Mouse (Mus musculus) forebrain, postnatal 0 days (tissue): ENCODE data around the gene Vgll4. TPM values are rescaled to one million over a fixed set of nuclear protein-coding genes. Genes with fewer than 3 reads are reported as not detected.

ENCODE experiments used
- ATAC-seq: fragments of 200-750 bp; cut with Nextera tagmentation; 2 replicates; pipeline ENCODE4 v1.8.0; 2017; ENCODE audit warnings: mild to moderate bottlenecking, moderate library complexity
- DNase-seq: peaks from one replicate; pipeline ENCODE4 v3.0.0-alpha.2; 2015
- H3K27ac ChIP-seq: fragments of 300-500 bp; sonication (generic); 2 replicates; pipeline ENCODE4 v1.5.1; 2014; ENCODE audit warnings: low read depth, mild to moderate bottlenecking, antibody characterized with exemption, low read length, moderate library complexity, mixed read lengths
- H3K27me3 ChIP-seq: fragments of 300-500 bp; sonication (generic); 2 replicates; pipeline ENCODE4 v1.6.1; 2014; ENCODE audit warnings: mild to moderate bottlenecking, low read length, mixed read lengths; ENCODE audit not compliant: insufficient read depth
- H3K36me3 ChIP-seq: fragments of 300-500 bp; sonication (generic); 2 replicates; pipeline ENCODE4 v1.6.1; 2014; ENCODE audit warnings: mild to moderate bottlenecking, moderate library complexity; ENCODE audit not compliant: insufficient read depth
- H3K4me1 ChIP-seq: fragments of 300-500 bp; sonication (generic); 2 replicates; pipeline ENCODE4 v1.6.1; 2014; ENCODE audit warnings: antibody characterized with exemption; ENCODE audit not compliant: insufficient read depth
- H3K4me2 ChIP-seq: fragments of 300-500 bp; sonication (generic); 2 replicates; pipeline ENCODE4 v1.6.1; 2014; ENCODE audit warnings: low read depth, mild to moderate bottlenecking, moderate library complexity
- H3K4me3 ChIP-seq: fragments of 300-500 bp; sonication (generic); 2 replicates; pipeline ENCODE4 v1.5.1; 2014; ENCODE audit warnings: low read depth, low read length, mixed read lengths
- H3K9ac ChIP-seq: fragments of 300-500 bp; sonication (generic); 2 replicates; pipeline ENCODE4 v1.6.1; 2014; ENCODE audit warnings: mild to moderate bottlenecking
- H3K9me3 ChIP-seq: fragments of 300-500 bp; sonication (generic); 2 replicates; pipeline ENCODE4 v1.6.1; 2016; ENCODE audit warnings: low read length
- CTCF ChIP-seq: sonication (generic); IDR thresholded peaks from 2 replicates; pipeline ENCODE4 v1.5.1; 2016; ENCODE audit warnings: antibody characterized with exemption, control low read depth, low read depth
- WGBS: fragments of 180-500 bp; shearing (Covaris S2); extraction: QIAGEN DNeasy Blood & Tissue Kit; methylation state at CpG from one replicate; pipeline ENCODE4 v1.1.7; 2014; 5-methylcytosine and 5-hydroxymethylcytosine counted together
- polyA plus RNA-seq: library from polyadenylated mRNA; unstranded; fragments of >200 nt; fragmentation: Nextera tagmentation; extraction: Ambion mirVana; gene quantifications from 2 replicates; pipeline ENCODE4 v1.2.1, GENCODE M21; 2015
- total RNA-seq: library from RNA; depleted of rRNA; stranded (reverse); fragments of >200 nt; gene quantifications from 2 replicates; pipeline ENCODE4 v1.2.3, GENCODE M21; 2014

Vgll4 gene
- total and polyA plus RNA-seq, 2 experiments from 2014 or later = 58.0 to 59.2 TPM

GRCm38 (mm10) chr6:114883261-114883740 lies 86.5 kb downstream of the Vgll4 start:
- Histone ChIP-seq H3K9me3 (no peaks in the 10 kb centered on the region), H3K27ac (peak overlapping the region; percentile 91), H3K4me2 (no peak overlapping the region), H3K36me3 (peaks cover 4% of the 10 kb centered on the region; the same call in 1 of the 2 replicates), H3K4me1 (peaks cover 27% of the 10 kb centered on the region), H3K4me3 (no peak overlapping the region), H3K27me3 (no peaks in the 10 kb centered on the region), H3K9ac (peak overlapping the region; percentile 36)
- 3% methylated on average over 9 of the region's 9 CpGs for WGBS
- DNase-seq (peak; percentile 88), ATAC-seq (peak; percentile 95)
- no peak for TF ChIP-seq CTCF

GRCm38 (mm10) chr6:114882675-114883074 lies 87.1 kb downstream of the Vgll4 start:
- Histone ChIP-seq H3K27ac (peak overlapping the region; percentile 91), H3K4me1 (peaks cover 29% of the 10 kb centered on the region), H3K27me3 (no peaks in the 10 kb centered on the region), H3K9me3 (no peaks in the 10 kb centered on the region), H3K9ac (peak overlapping the region; percentile 36; the same call in 1 of the 2 replicates), H3K4me3 (no peak overlapping the region), H3K4me2 (no peak overlapping the region), H3K36me3 (peaks cover 4% of the 10 kb centered on the region; the same call in 1 of the 2 replicates)
- DNase-seq (no peak), ATAC-seq (peak; percentile 45)
- WGBS = 12% methylated on average over 7 of the region's 7 CpGs
- TF ChIP-seq CTCF = no peak

GRCm38 (mm10) chr6:114882212-114882611 lies 87.6 kb downstream of the Vgll4 start:
- no peak for TF ChIP-seq CTCF
- H3K27me3 ChIP-seq = no peaks in the 10 kb centered on the region
- 27% methylated on average over 5 of the region's 5 CpGs for WGBS
- no peak overlapping the region for H3K9ac ChIP-seq
- peaks cover 32% of the 10 kb centered on the region for H3K4me1 ChIP-seq
- ATAC-seq (no peak), DNase-seq (no peak)
- H3K4me2 ChIP-seq = no peak overlapping the region
- H3K36me3 ChIP-seq = peaks cover 4% of the 10 kb centered on the region; the same call in 1 of the 2 replicates
- H3K9me3 ChIP-seq = no peaks in the 10 kb centered on the region
- H3K27ac ChIP-seq = peak overlapping the region; percentile 91
- H3K4me3 ChIP-seq = no peak overlapping the region

GRCm38 (mm10) chr6:114880798-114881197 lies 89.0 kb downstream of the Vgll4 start:
- Histone ChIP-seq H3K27ac (no peak overlapping the region), H3K4me2 (no peak overlapping the region), H3K27me3 (no peaks in the 10 kb centered on the region), H3K4me1 (peaks cover 37% of the 10 kb centered on the region), H3K9ac (no peak overlapping the region), H3K9me3 (no peaks in the 10 kb centered on the region), H3K36me3 (peaks cover 2% of the 10 kb centered on the region; the same call in 1 of the 2 replicates), H3K4me3 (no peak overlapping the region)
- 71% methylated on average over 4 of the region's 4 CpGs for whole genome bisulfite sequencing
- TF ChIP-seq CTCF = no peak
- ATAC-seq (no peak), DNase-seq (no peak)

- Histone ChIP-seq H3K36me3 (no peaks in the 10 kb centered on the region), H3K9ac (no peak overlapping the region), H3K4me2 (no peak overlapping the region), H3K4me3 (no peak overlapping the region), H3K4me1 (peaks cover 54% of the 10 kb centered on the region), H3K27ac (no peak overlapping the region), H3K27me3 (no peaks in the 10 kb centered on the region), H3K9me3 (no peaks in the 10 kb centered on the region)
- no peak for DNase-seq
- WGBS = 71% methylated on average over 19 of the region's 19 CpGs
- TF ChIP-seq CTCF = no peak
- no peak for ATAC-seq
Measured at GRCm38 (mm10) chr6:114878841-114879520, 90.8 kb downstream of the Vgll4 start.

- 49% methylated on average over 6 of the region's 6 CpGs for WGBS
- Histone ChIP-seq H3K27ac (peak overlapping the region; percentile 95; the same call in 1 of the 2 replicates), H3K4me2 (no peak overlapping the region), H3K9ac (no peak overlapping the region), H3K36me3 (no peaks in the 10 kb centered on the region), H3K4me1 (peaks cover 42% of the 10 kb centered on the region), H3K9me3 (no peaks in the 10 kb centered on the region), H3K4me3 (no peak overlapping the region), H3K27me3 (no peaks in the 10 kb centered on the region)
- no peak for TF ChIP-seq CTCF
- ATAC-seq = no peak
- no peak for DNase-seq
Measured at GRCm38 (mm10) chr6:114876546-114876945, 93.2 kb downstream of the Vgll4 start.

GRCm38 (mm10) chr6:114876033-114876432 lies 93.8 kb downstream of the Vgll4 start:
- Histone ChIP-seq H3K27ac (peak overlapping the region; percentile 95), H3K4me2 (no peak overlapping the region), H3K4me3 (no peak overlapping the region), H3K36me3 (no peaks in the 10 kb centered on the region), H3K4me1 (peaks cover 40% of the 10 kb centered on the region), H3K27me3 (no peaks in the 10 kb centered on the region), H3K9ac (no peak overlapping the region), H3K9me3 (no peaks in the 10 kb centered on the region)
- no peak for ATAC-seq
- DNase-seq = no peak
- 27% methylated on average over 4 of the region's 4 CpGs for WGBS
- no peak for TF ChIP-seq CTCF
